Mouse (Mus musculus) cerebellum, adult 2 months (tissue): ENCODE measurements around the gene Capn11.

Experiments
- CTCF ChIP-seq: fragments of 200-500 bp; IDR thresholded peaks from 2 replicates; pipeline ENCODE4 v1.5.1; 2011; ENCODE audit warnings: low read depth, mild to moderate bottlenecking, control low read depth, low read length, moderate library complexity, borderline replicate concordance; ENCODE audit not compliant: insufficient read depth
- POLR2A ChIP-seq: fragments of 200-500 bp; IDR thresholded peaks from 2 replicates; pipeline ENCODE4 v1.6.1; 2011; ENCODE audit warnings: low read length, control low read depth, borderline replicate concordance; ENCODE audit not compliant: insufficient read depth

- TF ChIP-seq CTCF (no peak), POLR2A (no peak)
These were observed 43.1 kb upstream of the Capn11 start for GRCm38 (mm10) chr17:45702254-45702653.
